Mouse (Mus musculus): ENCODE results near the gene Slc29a3. TPM values are rescaled to one million over a fixed set of nuclear protein-coding genes. Genes with fewer than 3 reads are reported as not detected.
"Not testable (repeated sequence)": the region's sequence is repeated elsewhere in the genome, so short reads cannot be mapped to it uniquely, and the experiment has no call there.

Slc29a3 gene
- polyA plus RNA-seq, 1 experiment from 2014 or later = 11.8 TPM

GRCm38 (mm10) chr10:60756992-60757391 is 4.4 kb upstream of the Slc29a3 start:
- H3K27ac ChIP-seq (replicated peaks) = no peak overlapping the region
- H3K27me3 ChIP-seq = no peaks in the 10 kb centered on the region
- H3K4me2 ChIP-seq = no peak overlapping the region
- WGBS = 7% methylated on average over 7 of the region's 7 CpGs
- H3K4me3 ChIP-seq = no peak overlapping the region
- H3K9ac ChIP-seq = no peak overlapping the region
- H3K36me3 ChIP-seq = no peaks in the 10 kb centered on the region
- H3K9me3 ChIP-seq = no peaks in the 10 kb centered on the region
- no peak for ATAC-seq (ENCODE audit: low read depth)
- H3K4me1 ChIP-seq (replicated peaks) = peaks cover 6% of the 10 kb centered on the region

- Histone ChIP-seq H3K4me1 (replicated peaks) (peaks cover 15% of the 10 kb centered on the region), H3K4me2 (no peak overlapping the region), H3K27ac (replicated peaks) (no peak overlapping the region), H3K9ac (no peak overlapping the region), H3K36me3 (no peaks in the 10 kb centered on the region), H3K4me3 (no peak overlapping the region), H3K9me3 (no peaks in the 10 kb centered on the region), H3K27me3 (no peaks in the 10 kb centered on the region)
- no peak for ATAC-seq (ENCODE audit: low read depth)
These were observed 3.6 kb upstream of the Slc29a3 start for GRCm38 (mm10) chr10:60756146-60756545.

GRCm38 (mm10) chr10:60753941-60754340 is 1.3 kb upstream of the Slc29a3 start:
- Histone ChIP-seq H3K4me1 (replicated peaks) (peaks cover 36% of the 10 kb centered on the region), H3K27ac (replicated peaks) (no peak overlapping the region), H3K4me3 (no peak overlapping the region), H3K27me3 (no peaks in the 10 kb centered on the region), H3K9ac (no peak overlapping the region), H3K4me2 (no peak overlapping the region), H3K9me3 (no peaks in the 10 kb centered on the region), H3K36me3 (0 out of 2 replicates have a peak, but pooled peaks cover 7% of the 10 kb centered on the region)
- 79% methylated on average over 8 of the region's 8 CpGs for WGBS
- no peak for ATAC-seq (ENCODE audit: low read depth)

- ATAC-seq (ENCODE audit: low read depth) = peak; percentile 4; the same call in 1 of the 2 replicates
- Histone ChIP-seq H3K4me2 (peak overlapping the region; percentile 81; the same call in 1 of the 2 replicates), H3K4me1 (replicated peaks) (peaks cover 43% of the 10 kb centered on the region), H3K27ac (replicated peaks) (no peak overlapping the region), H3K27me3 (no peaks in the 10 kb centered on the region), H3K4me3 (no peak overlapping the region), H3K9me3 (no peaks in the 10 kb centered on the region), H3K36me3 (0 out of 2 replicates have a peak, but pooled peaks cover 7% of the 10 kb centered on the region), H3K9ac (peak overlapping the region; percentile 87; the same call in 1 of the 2 replicates)
- 73% methylated on average over 9 of the region's 9 CpGs for WGBS
These were observed 667 bp upstream of the Slc29a3 start for GRCm38 (mm10) chr10:60753261-60753660.

GRCm38 (mm10) chr10:60747667-60748212 is 4.9 kb downstream of the Slc29a3 start:
- 0 out of 2 replicates have a peak, but pooled peaks have one; percentile 11 for ATAC-seq (ENCODE audit: low read depth)
- H3K27ac ChIP-seq (replicated peaks) = peak overlapping the region; percentile 71
- H3K27me3 ChIP-seq = no peaks in the 10 kb centered on the region
- peaks cover 70% of the 10 kb centered on the region for H3K4me1 ChIP-seq (replicated peaks)
- no peak overlapping the region for H3K4me3 ChIP-seq
- H3K9ac ChIP-seq = peak overlapping the region; percentile 60
- 74% methylated on average over 6 of the region's 6 CpGs for WGBS
- no peak overlapping the region for H3K4me2 ChIP-seq
- H3K36me3 ChIP-seq = peaks cover 12% of the 10 kb centered on the region; the same call in 1 of the 2 replicates
- H3K9me3 ChIP-seq = no peaks in the 10 kb centered on the region

GRCm38 (mm10) chr10:60746512-60746911 is 6.1 kb downstream of the Slc29a3 start:
- WGBS = 70% methylated on average over 2 of the region's 2 CpGs
- Histone ChIP-seq H3K9me3 (no peaks in the 10 kb centered on the region), H3K27me3 (no peaks in the 10 kb centered on the region), H3K4me3 (no peak overlapping the region), H3K4me2 (peak overlapping the region; percentile 11; the same call in 1 of the 2 replicates), H3K4me1 (replicated peaks) (peaks cover 62% of the 10 kb centered on the region), H3K36me3 (peaks cover 17% of the 10 kb centered on the region; the same call in 1 of the 2 replicates), H3K27ac (replicated peaks) (no peak overlapping the region), H3K9ac (0 out of 2 replicates have a peak overlapping the region, but pooled peaks have one; percentile 60)
- ATAC-seq (ENCODE audit: low read depth) = no peak

GRCm38 (mm10) chr10:60744543-60745290 is 7.9 kb downstream of the Slc29a3 start:
- Histone ChIP-seq H3K4me3 (no peak overlapping the region), H3K4me2 (no peak overlapping the region), H3K27me3 (no peaks in the 10 kb centered on the region), H3K36me3 (peaks cover 11% of the 10 kb centered on the region; the same call in 1 of the 2 replicates), H3K9me3 (no peaks in the 10 kb centered on the region), H3K9ac (no peak overlapping the region), H3K27ac (replicated peaks) (no peak overlapping the region), H3K4me1 (replicated peaks) (peaks cover 45% of the 10 kb centered on the region)
- 93% methylated on average over 14 of the region's 14 CpGs for WGBS
- no peak for ATAC-seq (ENCODE audit: low read depth)

GRCm38 (mm10) chr10:60743681-60744080 is 8.9 kb downstream of the Slc29a3 start:
- H3K9me3 ChIP-seq = no peaks in the 10 kb centered on the region
- 68% methylated on average over 9 of the region's 9 CpGs for WGBS
- ATAC-seq (ENCODE audit: low read depth) = no peak

GRCm38 (mm10) chr10:60742942-60743341 is 9.7 kb downstream of the Slc29a3 start:
- Histone ChIP-seq H3K4me3 (no peak overlapping the region), H3K36me3 (peaks cover 9% of the 10 kb centered on the region; the same call in 1 of the 2 replicates), H3K4me1 (replicated peaks) (peaks cover 27% of the 10 kb centered on the region), H3K4me2 (no peak overlapping the region), H3K27me3 (no peaks in the 10 kb centered on the region), H3K9me3 (no peaks in the 10 kb centered on the region), H3K9ac (no peak overlapping the region), H3K27ac (replicated peaks) (no peak overlapping the region)
- ATAC-seq (ENCODE audit: low read depth) = no peak
- 81% methylated on average over 6 of the region's 6 CpGs for WGBS

More at GRCm38 (mm10) chr10:60743681-60744080, 8.9 kb downstream of the Slc29a3 start:
- H3K27me3 ChIP-seq = no peaks in the 10 kb centered on the region
- 0 out of 2 replicates have a peak overlapping the region, but pooled peaks have one; percentile 18 for H3K27ac ChIP-seq (replicated peaks)
- H3K4me3 ChIP-seq = no peak overlapping the region
- H3K36me3 ChIP-seq = peaks cover 9% of the 10 kb centered on the region; the same call in 1 of the 2 replicates
- peaks cover 35% of the 10 kb centered on the region for H3K4me1 ChIP-seq (replicated peaks)
- H3K4me2 ChIP-seq = no peak overlapping the region
- no peak overlapping the region for H3K9ac ChIP-seq

- not testable (repeated sequence) for H3K9me3 ChIP-seq; H3K36me3 ChIP-seq; ATAC-seq (ENCODE audit: low read depth); H3K4me3 ChIP-seq; H3K4me2 ChIP-seq; H3K27ac ChIP-seq (replicated peaks); H3K9ac ChIP-seq; H3K27me3 ChIP-seq
- 78% methylated on average over 1 of the region's 1 CpGs for WGBS
- peaks cover 25% of the 10 kb centered on the region for H3K4me1 ChIP-seq (replicated peaks)
These were observed 10.3 kb downstream of the Slc29a3 start for GRCm38 (mm10) chr10:60742296-60742695.

GRCm38 (mm10) chr10:60741435-60741834 is 11.2 kb downstream of the Slc29a3 start:
- peaks cover 24% of the 10 kb centered on the region for H3K4me1 ChIP-seq (replicated peaks)
- no peak overlapping the region for H3K4me3 ChIP-seq
- no peak overlapping the region for H3K4me2 ChIP-seq
- peaks cover 14% of the 10 kb centered on the region; the same call in 1 of the 2 replicates for H3K36me3 ChIP-seq
- H3K27ac ChIP-seq (replicated peaks) = no peak overlapping the region
- H3K9ac ChIP-seq = no peak overlapping the region
- no peaks in the 10 kb centered on the region for H3K9me3 ChIP-seq
- no peak for ATAC-seq (ENCODE audit: low read depth)
- WGBS = 80% methylated on average over 7 of the region's 7 CpGs
- H3K27me3 ChIP-seq = no peaks in the 10 kb centered on the region

GRCm38 (mm10) chr10:60739619-60740363 is 12.8 kb downstream of the Slc29a3 start:
- Histone ChIP-seq H3K36me3 (peaks cover 14% of the 10 kb centered on the region; the same call in 1 of the 2 replicates), H3K27me3 (no peaks in the 10 kb centered on the region), H3K4me3 (no peak overlapping the region), H3K4me2 (no peak overlapping the region), H3K4me1 (replicated peaks) (peaks cover 23% of the 10 kb centered on the region), H3K9me3 (no peaks in the 10 kb centered on the region), H3K9ac (no peak overlapping the region), H3K27ac (replicated peaks) (no peak overlapping the region)
- no peak; the same call in 1 of the 2 replicates for ATAC-seq (ENCODE audit: low read depth)
- 86% methylated on average over 4 of the region's 4 CpGs for WGBS
